Mouse (Mus musculus): ENCODE results near the gene Pknox1. TPM values are rescaled to one million over a fixed set of nuclear protein-coding genes. Genes with fewer than 3 reads are reported as not detected.
A peak's percentile ranks its signal among the peaks of the same experiment; 100 is the strongest.
"Not testable (repeated sequence)": the region's sequence is repeated elsewhere in the genome, so short reads cannot be mapped to it uniquely, and the experiment has no call there.

Pknox1 gene
- polyA plus RNA-seq, 1 experiment from 2014 or later, result 60.2 TPM

DNA sequence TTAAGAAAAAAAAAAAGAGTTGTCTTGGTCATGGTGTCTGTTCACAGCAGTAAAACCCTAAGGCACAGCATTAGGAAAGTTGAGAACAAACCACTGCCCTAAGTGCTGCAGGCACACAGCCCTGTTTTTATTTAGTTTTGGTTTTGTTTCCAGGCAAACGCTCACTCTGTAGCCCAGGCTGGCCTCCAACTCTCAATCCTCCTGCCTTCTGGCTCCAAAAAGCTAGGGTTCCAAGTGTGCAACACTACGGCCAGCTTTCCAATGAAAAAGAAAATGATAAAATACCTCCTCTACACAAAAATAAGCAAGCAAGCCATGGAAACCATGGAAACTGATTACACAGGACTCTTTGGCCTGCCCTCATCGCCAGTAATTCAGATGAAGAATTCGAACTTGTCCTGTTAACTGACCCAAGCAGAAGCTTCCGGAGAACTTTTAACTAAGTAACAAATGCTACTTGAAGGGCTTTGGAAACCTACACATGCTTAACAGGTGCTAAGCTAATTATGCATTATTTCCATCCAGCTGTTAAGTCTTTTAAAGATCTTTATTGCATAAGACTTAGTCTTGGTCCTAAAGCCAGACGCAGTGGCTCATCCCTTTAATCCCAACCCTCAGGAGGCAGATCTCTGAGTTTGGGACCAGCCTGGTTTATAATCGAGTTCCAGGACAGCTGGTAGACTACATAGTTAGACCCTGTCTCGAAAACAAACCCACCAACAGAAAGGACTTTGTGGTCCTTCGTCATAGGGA lies 17.9 kb upstream of the Pknox1 start:
- Histone ChIP-seq H3K4me2 (ENCODE audit: low read depth, low read length) (no peak overlapping the region), H3K36me3 (ENCODE audit: control insufficient read depth, insufficient read depth, low read length) (no peaks in the 10 kb centered on the region), H3K27ac (ENCODE audit: low read depth, low read length) (no peak overlapping the region), H3K4me3 (ENCODE audit: low read depth, low read length) (no peak overlapping the region), H3K9ac (replicated peaks; ENCODE audit: low read depth, low read length) (no peak overlapping the region), H3K4me1 (ENCODE audit: control insufficient read depth, insufficient read depth, low read length) (no peaks in the 10 kb centered on the region), H3K27me3 (ENCODE audit: control insufficient read depth, insufficient read depth, low read length) (no peaks in the 10 kb centered on the region), H3K9me3 (ENCODE audit: control insufficient read depth, low read length) (no peaks in the 10 kb centered on the region)
- 91% methylated on average over 9 of the region's 9 CpGs for WGBS
- no peak for ATAC-seq (ENCODE audit: low read depth)

DNA sequence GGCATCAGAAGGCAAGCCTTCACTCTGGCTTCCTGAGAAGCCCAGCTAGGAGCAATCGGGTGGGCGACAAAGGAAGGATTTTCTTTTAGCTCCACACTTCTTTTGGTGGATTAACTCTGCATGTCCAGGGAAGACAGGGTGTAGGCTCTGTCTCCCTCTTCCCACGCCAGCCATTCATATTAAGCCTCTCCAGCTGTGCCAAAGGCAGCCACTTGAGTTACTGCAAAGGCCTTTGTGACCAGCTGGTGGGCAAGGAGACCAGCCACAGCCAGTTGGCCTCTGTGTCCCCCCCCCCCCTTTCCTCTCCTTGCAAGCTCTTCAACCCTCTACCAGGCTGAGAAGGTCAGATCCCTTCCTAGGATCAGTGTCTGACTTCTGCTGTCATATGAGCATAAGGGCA lies 16.6 kb upstream of the Pknox1 start:
- 77% methylated on average over 3 of the region's 3 CpGs for WGBS
- Histone ChIP-seq H3K9ac (replicated peaks; ENCODE audit: low read depth, low read length) (no peak overlapping the region), H3K27me3 (ENCODE audit: control insufficient read depth, insufficient read depth, low read length) (no peaks in the 10 kb centered on the region), H3K4me1 (ENCODE audit: control insufficient read depth, insufficient read depth, low read length) (no peaks in the 10 kb centered on the region), H3K36me3 (ENCODE audit: control insufficient read depth, insufficient read depth, low read length) (no peaks in the 10 kb centered on the region), H3K9me3 (ENCODE audit: control insufficient read depth, low read length) (no peaks in the 10 kb centered on the region), H3K4me3 (ENCODE audit: low read depth, low read length) (no peak overlapping the region), H3K27ac (ENCODE audit: low read depth, low read length) (no peak overlapping the region), H3K4me2 (ENCODE audit: low read depth, low read length) (no peak overlapping the region)
- ATAC-seq (ENCODE audit: low read depth), result no peak

DNA sequence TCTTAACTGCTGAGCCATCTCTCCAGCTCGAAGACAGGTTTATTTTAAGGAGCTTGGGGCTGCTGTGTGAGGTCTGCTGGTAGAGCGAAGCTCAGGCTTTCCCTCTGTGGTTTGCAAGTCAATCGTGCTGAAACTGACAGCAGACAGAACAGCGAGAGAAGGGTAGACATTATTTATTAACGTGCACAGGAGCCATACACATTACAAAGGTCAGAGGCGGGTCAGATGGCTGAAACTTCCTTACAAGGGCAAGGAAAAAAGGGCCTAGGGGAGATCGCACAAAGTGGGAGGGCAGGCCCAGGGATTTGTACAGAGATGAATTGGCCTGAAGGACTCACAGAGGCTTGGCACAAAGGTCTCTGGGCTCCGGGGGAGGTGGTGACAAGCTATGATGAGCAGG lies 15.1 kb upstream of the Pknox1 start:
- no peak for ATAC-seq (ENCODE audit: low read depth)
- 40% methylated on average over 8 of the region's 8 CpGs for WGBS
- Histone ChIP-seq H3K4me3 (ENCODE audit: low read depth, low read length) (no peak overlapping the region), H3K4me1 (ENCODE audit: control insufficient read depth, insufficient read depth, low read length) (no peaks in the 10 kb centered on the region), H3K36me3 (ENCODE audit: control insufficient read depth, insufficient read depth, low read length) (no peaks in the 10 kb centered on the region), H3K27me3 (ENCODE audit: control insufficient read depth, insufficient read depth, low read length) (no peaks in the 10 kb centered on the region), H3K27ac (ENCODE audit: low read depth, low read length) (no peak overlapping the region), H3K9ac (replicated peaks; ENCODE audit: low read depth, low read length) (no peak overlapping the region), H3K9me3 (ENCODE audit: control insufficient read depth, low read length) (no peaks in the 10 kb centered on the region), H3K4me2 (ENCODE audit: low read depth, low read length) (no peak overlapping the region)

DNA sequence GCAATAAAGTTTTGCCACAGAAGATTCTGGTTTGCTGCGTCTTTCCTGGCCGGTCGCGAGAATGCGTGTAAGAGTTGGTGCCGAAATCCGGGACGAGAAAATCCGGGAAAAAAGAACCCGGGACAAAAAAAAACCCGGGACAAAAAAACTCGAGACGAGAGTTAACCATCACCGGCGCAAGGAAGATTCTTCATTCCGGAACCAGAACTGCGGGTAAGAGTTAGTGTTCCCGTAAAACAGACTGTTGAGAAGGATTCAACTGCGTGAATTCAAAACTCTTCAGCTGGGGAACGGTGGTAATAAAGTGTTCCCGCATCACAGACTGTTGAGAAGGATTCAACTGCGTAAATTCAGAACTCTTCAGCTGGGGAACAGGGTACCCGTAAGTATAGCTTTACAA lies 11.9 kb upstream of the Pknox1 start:
- WGBS, result 96% methylated on average over 23 of the region's 23 CpGs
- not testable (repeated sequence) for H3K9ac ChIP-seq (replicated peaks; ENCODE audit: low read depth, low read length); H3K4me1 ChIP-seq (ENCODE audit: control insufficient read depth, insufficient read depth, low read length); H3K27ac ChIP-seq (ENCODE audit: low read depth, low read length); H3K4me2 ChIP-seq (ENCODE audit: low read depth, low read length); ATAC-seq (ENCODE audit: low read depth); H3K36me3 ChIP-seq (ENCODE audit: control insufficient read depth, insufficient read depth, low read length); H3K9me3 ChIP-seq (ENCODE audit: control insufficient read depth, low read length); H3K27me3 ChIP-seq (ENCODE audit: control insufficient read depth, insufficient read depth, low read length); H3K4me3 ChIP-seq (ENCODE audit: low read depth, low read length)

DNA sequence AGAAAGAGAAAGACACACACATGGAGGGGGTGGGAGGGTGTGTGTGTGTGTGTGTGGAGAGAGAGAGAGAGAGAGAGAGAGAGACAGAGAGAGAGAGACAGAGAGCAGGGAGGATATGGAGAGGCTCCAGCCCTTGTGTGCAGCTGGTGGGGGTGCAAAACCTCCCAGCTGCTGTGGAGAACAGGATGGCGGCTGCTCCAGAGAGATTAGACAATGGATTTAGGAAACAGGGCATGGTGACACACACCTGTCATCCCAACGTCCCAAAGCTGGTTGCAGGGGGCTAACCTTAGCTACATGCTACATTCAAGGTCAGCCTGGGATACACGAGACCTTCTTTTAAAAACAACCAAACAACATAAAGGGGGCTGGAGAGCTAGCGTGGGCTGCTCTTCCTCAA lies 8.3 kb upstream of the Pknox1 start:
- 63% methylated on average over 4 of the region's 4 CpGs for WGBS
- H3K27ac ChIP-seq (ENCODE audit: low read depth, low read length), result no peak overlapping the region
- no peak overlapping the region for H3K9ac ChIP-seq (replicated peaks; ENCODE audit: low read depth, low read length)
- no peak overlapping the region for H3K4me2 ChIP-seq (ENCODE audit: low read depth, low read length)
- no peak for ATAC-seq (ENCODE audit: low read depth)
- no peaks in the 10 kb centered on the region for H3K27me3 ChIP-seq (ENCODE audit: control insufficient read depth, insufficient read depth, low read length)
- no peak overlapping the region for H3K4me3 ChIP-seq (ENCODE audit: low read depth, low read length)
- no peaks in the 10 kb centered on the region for H3K9me3 ChIP-seq (ENCODE audit: control insufficient read depth, low read length)
- peaks cover 8% of the 10 kb centered on the region; the same call in 1 of the 2 replicates for H3K4me1 ChIP-seq (ENCODE audit: control insufficient read depth, insufficient read depth, low read length)
- no peaks in the 10 kb centered on the region for H3K36me3 ChIP-seq (ENCODE audit: control insufficient read depth, insufficient read depth, low read length)

DNA sequence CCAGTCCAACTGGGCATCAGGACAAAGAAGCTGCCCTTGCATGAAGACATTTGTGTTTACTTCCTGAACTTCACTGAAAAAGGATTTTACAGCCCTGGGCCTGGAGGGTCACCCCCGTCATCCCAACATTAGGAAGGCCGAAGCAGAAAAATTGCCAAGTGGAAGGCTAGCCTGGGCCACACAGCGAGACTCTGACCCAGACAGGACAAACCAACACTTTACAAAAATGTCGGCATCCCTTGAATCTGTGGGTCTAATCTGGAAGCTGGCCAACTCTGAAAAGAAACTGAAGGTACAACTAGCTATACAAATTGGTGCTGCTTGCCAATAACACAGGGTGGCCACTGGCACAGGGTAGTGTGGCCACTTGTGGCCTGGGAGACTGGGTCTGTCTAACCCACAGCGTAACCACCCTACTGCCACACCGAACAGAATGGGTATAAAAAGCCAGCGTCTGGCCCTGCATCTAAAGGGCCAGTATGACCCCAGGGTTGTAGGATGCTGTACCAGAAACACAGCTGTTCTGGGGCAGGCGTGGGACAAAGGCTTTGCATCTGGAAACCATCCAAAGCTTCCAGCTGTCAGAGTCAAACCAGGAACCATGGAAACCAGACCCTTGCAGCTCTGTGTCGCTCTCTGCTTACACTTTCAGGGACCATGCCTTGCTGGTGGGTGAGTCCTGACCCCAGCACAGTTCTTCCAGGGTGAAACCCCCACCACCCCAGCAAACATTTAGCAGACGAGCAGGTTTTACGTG lies 7.2 kb upstream of the Pknox1 start:
- H3K9me3 ChIP-seq (ENCODE audit: control insufficient read depth, low read length), result no peaks in the 10 kb centered on the region
- no peak overlapping the region for H3K4me2 ChIP-seq (ENCODE audit: low read depth, low read length)
- peak; percentile 57 for ATAC-seq (ENCODE audit: low read depth)
- no peaks in the 10 kb centered on the region for H3K27me3 ChIP-seq (ENCODE audit: control insufficient read depth, insufficient read depth, low read length)
- H3K27ac ChIP-seq (ENCODE audit: low read depth, low read length), result peak overlapping the region; percentile 72
- no peaks in the 10 kb centered on the region for H3K36me3 ChIP-seq (ENCODE audit: control insufficient read depth, insufficient read depth, low read length)
- H3K4me1 ChIP-seq (ENCODE audit: control insufficient read depth, insufficient read depth, low read length), result peaks cover 8% of the 10 kb centered on the region; the same call in 1 of the 2 replicates
- no peak overlapping the region for H3K9ac ChIP-seq (replicated peaks; ENCODE audit: low read depth, low read length)
- WGBS, result 47% methylated on average over 11 of the region's 11 CpGs
- H3K4me3 ChIP-seq (ENCODE audit: low read depth, low read length), result no peak overlapping the region

DNA sequence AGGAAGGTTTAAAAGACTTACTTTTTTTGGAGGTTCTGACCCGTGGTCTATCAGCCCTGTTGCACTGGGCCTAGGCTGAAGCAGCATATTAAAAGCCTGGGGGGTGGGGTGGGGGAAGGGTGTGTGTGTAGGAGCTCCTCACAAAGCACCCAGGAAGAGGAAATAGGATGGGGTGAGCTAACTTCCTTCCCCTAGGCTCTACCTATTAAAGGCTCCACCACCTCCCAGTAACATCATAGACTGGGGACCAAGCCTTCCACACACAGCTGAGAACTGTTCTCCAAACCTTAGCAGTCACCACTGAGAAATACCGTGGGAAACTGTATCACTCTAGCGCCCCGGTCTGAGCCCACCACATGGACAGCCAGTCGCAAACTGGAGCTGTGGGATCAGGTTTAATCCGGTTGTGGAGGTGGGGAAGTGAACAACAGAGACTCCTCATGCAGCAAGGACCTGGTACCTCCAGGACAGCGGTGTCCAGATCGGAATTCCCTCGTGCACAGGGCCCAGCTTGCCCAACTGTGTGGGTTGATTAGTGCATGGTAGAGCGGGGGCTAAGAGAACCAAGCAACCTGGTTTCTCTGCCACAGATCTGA lies 6.5 kb upstream of the Pknox1 start:
- H3K4me1 ChIP-seq (ENCODE audit: control insufficient read depth, insufficient read depth, low read length), result peaks cover 8% of the 10 kb centered on the region; the same call in 1 of the 2 replicates
- H3K36me3 ChIP-seq (ENCODE audit: control insufficient read depth, insufficient read depth, low read length), result no peaks in the 10 kb centered on the region
- no peaks in the 10 kb centered on the region for H3K27me3 ChIP-seq (ENCODE audit: control insufficient read depth, insufficient read depth, low read length)
- peak overlapping the region; percentile 72 for H3K27ac ChIP-seq (ENCODE audit: low read depth, low read length)
- no peak overlapping the region for H3K9ac ChIP-seq (replicated peaks; ENCODE audit: low read depth, low read length)
- H3K4me2 ChIP-seq (ENCODE audit: low read depth, low read length), result no peak overlapping the region
- 84% methylated on average over 10 of the region's 10 CpGs for WGBS
- no peak overlapping the region for H3K4me3 ChIP-seq (ENCODE audit: low read depth, low read length)
- no peaks in the 10 kb centered on the region for H3K9me3 ChIP-seq (ENCODE audit: control insufficient read depth, low read length)
- ATAC-seq (ENCODE audit: low read depth), result 0 out of 2 replicates have a peak, but pooled peaks have one; percentile 14

DNA sequence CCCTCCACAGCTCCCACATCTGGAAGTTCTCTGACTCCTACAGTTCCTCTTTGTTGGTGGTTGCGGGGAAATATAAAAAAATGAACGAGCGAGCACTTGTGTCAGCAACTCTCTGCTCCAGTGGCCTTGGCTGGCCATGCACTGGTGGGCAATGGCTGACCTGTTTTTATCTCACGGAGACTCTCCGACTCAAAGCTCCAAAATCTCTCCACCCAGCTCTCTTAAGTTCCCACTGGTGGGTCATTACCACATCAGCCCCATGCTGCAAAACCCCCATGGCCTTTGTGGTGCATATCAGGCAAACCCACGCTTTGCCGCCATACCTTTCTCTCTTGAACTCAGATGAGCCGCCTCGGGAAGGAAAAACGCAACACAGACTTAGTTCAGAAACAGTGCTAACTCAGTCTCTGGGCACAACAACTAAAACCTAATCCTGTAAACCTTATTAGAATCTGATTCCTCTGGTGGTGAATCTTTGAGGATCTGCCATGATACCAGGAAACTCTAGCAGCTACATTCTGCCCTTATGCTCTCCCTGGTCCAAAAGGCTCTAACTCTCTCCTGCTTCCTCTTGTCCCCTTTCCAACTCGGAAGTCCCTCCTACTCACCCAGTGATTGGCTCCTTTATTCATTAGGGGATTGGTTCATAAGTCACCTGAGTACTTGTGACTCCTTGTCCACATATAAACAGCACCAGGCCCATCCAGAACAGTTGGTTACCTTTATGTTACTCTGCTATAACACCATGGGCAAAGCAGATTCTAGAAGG lies 5.3 kb upstream of the Pknox1 start:
- Histone ChIP-seq H3K27ac (ENCODE audit: low read depth, low read length) (no peak overlapping the region), H3K9ac (replicated peaks; ENCODE audit: low read depth, low read length) (no peak overlapping the region), H3K4me1 (ENCODE audit: control insufficient read depth, insufficient read depth, low read length) (peaks cover 15% of the 10 kb centered on the region), H3K36me3 (ENCODE audit: control insufficient read depth, insufficient read depth, low read length) (no peaks in the 10 kb centered on the region), H3K4me3 (ENCODE audit: low read depth, low read length) (no peak overlapping the region), H3K27me3 (ENCODE audit: control insufficient read depth, insufficient read depth, low read length) (no peaks in the 10 kb centered on the region), H3K9me3 (ENCODE audit: control insufficient read depth, low read length) (no peaks in the 10 kb centered on the region), H3K4me2 (ENCODE audit: low read depth, low read length) (no peak overlapping the region)
- no peak for ATAC-seq (ENCODE audit: low read depth)
- 86% methylated on average over 11 of the region's 11 CpGs for WGBS
